Mouse (Mus musculus) layer of hippocampus, adult 8-10 months (tissue): ENCODE measurements around the gene Hmx2. TPM values are rescaled to one million over a fixed set of nuclear protein-coding genes. Genes with fewer than 3 reads are reported as not detected.

Experiments
- DNase-seq, 2 experiments: peaks; one replicate each; pipeline ENCODE4 v3.0.0; 2022; ENCODE audit warnings: low spot score in 2 of 2
- total RNA-seq, 4 experiments: library from RNA; stranded (reverse); gene quantifications; 2 replicates each; pipeline ENCODE4 v1.2.4; 2022

Hmx2 gene
- total RNA-seq, 4 experiments from 2014 or later: not detected

- DNase-seq: no peak
Measured at GRCm38 (mm10) chr7:131556541-131557271, 8.1 kb downstream of the Hmx2 start.

- no peak for DNase-seq
Measured at GRCm38 (mm10) chr7:131557751-131558150, 9.2 kb downstream of the Hmx2 start.

- peak; percentile 91 to 94 for DNase-seq
Measured at GRCm38 (mm10) chr7:131559986-131560696, 11.6 kb downstream of the Hmx2 start, which contains the start of gene Bub3. TSS of gene Bub3 (plus strand) at chr7:131560222.

- no peak for DNase-seq
Measured at GRCm38 (mm10) chr7:131560697-131561042, 12.1 kb downstream of the Hmx2 start.

GRCm38 (mm10) chr7:131575246-131575645 is 26.7 kb downstream of the Hmx2 start:
- DNase-seq: no peak

GRCm38 (mm10) chr7:131582178-131582577 is 33.6 kb downstream of the Hmx2 start:
- no peak for DNase-seq

- no peak for DNase-seq
Measured at GRCm38 (mm10) chr7:131585551-131585950, 37.0 kb downstream of the Hmx2 start.

- no peak for DNase-seq
Measured at GRCm38 (mm10) chr7:131597779-131598482, 49.4 kb downstream of the Hmx2 start.

GRCm38 (mm10) chr7:131598483-131598824 is 49.9 kb downstream of the Hmx2 start:
- peak in 1 of 2 experiments; percentile 36 for DNase-seq

GRCm38 (mm10) chr7:131602106-131602505 is 53.5 kb downstream of the Hmx2 start:
- no peak for DNase-seq

- DNase-seq: no peak
Measured at GRCm38 (mm10) chr7:131603186-131603585, 54.6 kb downstream of the Hmx2 start.

GRCm38 (mm10) chr7:131604946-131605345 is 56.4 kb downstream of the Hmx2 start:
- no peak for DNase-seq

- no peak for DNase-seq
Measured at GRCm38 (mm10) chr7:131605481-131605880, 56.9 kb downstream of the Hmx2 start.

Other genes with a start within 250 kb of the Hmx2 start
- gene Cuzd1, start 226.5 kb upstream of the Hmx2 start, total RNA-seq: under 1 TPM in 1 of 4 experiments, not detected in 3; 0.16 TPM
- under 1 TPM in 2 of 4 experiments, not detected in 2; 0.68 to 0.75 TPM for gene Fam24b, start 219.3 kb upstream of the Hmx2 start, total RNA-seq
- not detected for gene Fam24a, start 214.9 kb upstream of the Hmx2 start, total RNA-seq
- 10 to 100 TPM; 22.3 to 28.2 (median 27.6) TPM for gene 2310057M21Rik, start 186.0 kb upstream of the Hmx2 start, total RNA-seq
- gene Pstk, start 177.6 kb upstream of the Hmx2 start, total RNA-seq: 10 to 100 TPM; 43.9 to 67.5 (median 51.1) TPM
- 10 to 100 TPM; 47.0 to 53.1 (median 50.9) TPM for gene Ikzf5, start 138.3 kb upstream of the Hmx2 start, total RNA-seq
- gene Acadsb, start 138.2 kb upstream of the Hmx2 start, total RNA-seq: 100 to 1,000 TPM in 2 of 4 experiments, 10 to 100 TPM in 2; 94.7 to 113 (median 102) TPM
- gene Hmx3, start 5.9 kb upstream of the Hmx2 start, total RNA-seq: not detected
- gene Bub3, start 11.4 kb downstream of the Hmx2 start, total RNA-seq: 10 to 100 TPM; 60.8 to 68.8 (median 62.0) TPM